Mouse (Mus musculus) neural tube, embryonic 15.5 days (tissue): ENCODE results near the gene Ndufs2. TPM values are rescaled to one million over a fixed set of nuclear protein-coding genes. Genes with fewer than 3 reads are reported as not detected.
A peak's percentile ranks its signal among the peaks of the same experiment; 100 is the strongest.

ENCODE experiments used
- ATAC-seq: fragments of 200-750 bp; cut with Nextera tagmentation; 2 replicates; pipeline ENCODE4 v1.8.0; 2017; ENCODE audit warnings: mild to moderate bottlenecking, moderate TSS enrichment, moderate library complexity; ENCODE audit not compliant: low FRiP score
- H3K27ac ChIP-seq: fragments of 300-500 bp; sonication (generic); replicated peaks from 2 replicates; pipeline ENCODE4 v1.5.1; 2015; ENCODE audit warnings: mild to moderate bottlenecking, inconsistent platforms
- H3K27me3 ChIP-seq: fragments of 300-500 bp; sonication (generic); replicated peaks from 2 replicates; pipeline ENCODE4 v1.6.1; 2015; ENCODE audit warnings: inconsistent platforms
- H3K36me3 ChIP-seq: fragments of 300-500 bp; sonication (generic); 2 replicates; pipeline ENCODE4 v1.6.1; 2015; ENCODE audit warnings: inconsistent platforms
- H3K4me1 ChIP-seq: fragments of 300-500 bp; sonication (generic); 2 replicates; pipeline ENCODE4 v1.6.1; 2015; ENCODE audit warnings: inconsistent platforms
- H3K4me2 ChIP-seq: fragments of 300-500 bp; sonication (generic); 2 replicates; pipeline ENCODE4 v1.6.1; 2015; ENCODE audit warnings: inconsistent platforms, mild to moderate bottlenecking, moderate library complexity
- H3K4me3 ChIP-seq: fragments of 300-500 bp; sonication (generic); replicated peaks from 2 replicates; pipeline ENCODE4 v1.5.1; 2015; ENCODE audit warnings: mild to moderate bottlenecking, inconsistent platforms
- H3K9ac ChIP-seq: fragments of 300-500 bp; sonication (generic); replicated peaks from 2 replicates; pipeline ENCODE4 v1.6.1; 2015; ENCODE audit warnings: mild to moderate bottlenecking, inconsistent platforms
- H3K9me3 ChIP-seq: fragments of 300-500 bp; sonication (generic); replicated peaks from 2 replicates; pipeline ENCODE4 v1.6.1; 2016; ENCODE audit warnings: inconsistent platforms
- WGBS: fragments of 180-500 bp; shearing (Covaris S2); methylation state at CpG from one replicate; pipeline ENCODE4 v1.1.7; 2015; ENCODE audit warnings: mixed read lengths; 5-methylcytosine and 5-hydroxymethylcytosine counted together
- polyA plus RNA-seq: library from polyadenylated mRNA; unstranded; fragments of >200 nt; fragmentation: Nextera tagmentation; extraction: Ambion mirVana; gene quantifications from 2 replicates; pipeline ENCODE4 v1.2.1, GENCODE M21; 2015

Gene Ndufs2
- polyA plus RNA-seq, 1 experiment from 2014 or later = 237 TPM

DNA sequence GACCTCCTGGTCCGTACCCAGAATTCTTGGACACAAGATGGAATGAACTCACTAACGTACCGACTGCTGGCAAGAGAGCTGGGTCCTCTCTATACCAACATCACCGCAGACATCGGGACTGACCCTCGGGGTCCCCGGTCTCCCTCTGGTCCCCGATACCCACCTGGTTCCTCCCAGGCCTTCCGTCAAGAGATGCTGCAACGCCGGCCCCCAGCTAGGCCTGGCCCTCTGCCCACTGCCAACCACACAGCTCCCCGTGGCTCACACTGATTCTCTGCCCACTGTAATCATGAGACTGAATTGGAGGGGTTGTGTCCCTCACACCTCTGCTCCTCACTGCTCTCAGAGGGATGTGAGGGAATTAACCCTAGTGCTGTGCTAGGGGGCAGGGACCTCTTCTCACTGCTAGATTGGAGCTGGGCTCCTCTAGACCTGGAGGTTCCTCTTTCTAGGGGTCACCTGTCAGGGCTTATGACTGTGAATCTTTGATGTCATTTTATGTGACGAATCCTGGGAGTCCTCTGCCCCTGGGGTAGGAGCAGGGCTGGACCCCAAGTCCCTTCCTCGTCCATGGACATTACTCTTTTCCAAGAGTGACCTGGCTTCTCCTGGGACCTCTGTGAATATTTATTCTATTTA is 25.0 kb upstream of the Ndufs2 start:
- H3K4me3 ChIP-seq = no peak overlapping the region
- H3K27me3 ChIP-seq = no peaks in the 10 kb centered on the region
- peaks cover 69% of the 10 kb centered on the region for H3K36me3 ChIP-seq
- no peak overlapping the region for H3K4me2 ChIP-seq
- H3K4me1 ChIP-seq = peaks cover 29% of the 10 kb centered on the region
- no peak overlapping the region; the same call in 1 of the 2 replicates for H3K27ac ChIP-seq
- H3K9me3 ChIP-seq = no peaks in the 10 kb centered on the region
- no peak for ATAC-seq
- no peak overlapping the region for H3K9ac ChIP-seq
- 90% methylated on average over 14 of the region's 14 CpGs for WGBS

DNA sequence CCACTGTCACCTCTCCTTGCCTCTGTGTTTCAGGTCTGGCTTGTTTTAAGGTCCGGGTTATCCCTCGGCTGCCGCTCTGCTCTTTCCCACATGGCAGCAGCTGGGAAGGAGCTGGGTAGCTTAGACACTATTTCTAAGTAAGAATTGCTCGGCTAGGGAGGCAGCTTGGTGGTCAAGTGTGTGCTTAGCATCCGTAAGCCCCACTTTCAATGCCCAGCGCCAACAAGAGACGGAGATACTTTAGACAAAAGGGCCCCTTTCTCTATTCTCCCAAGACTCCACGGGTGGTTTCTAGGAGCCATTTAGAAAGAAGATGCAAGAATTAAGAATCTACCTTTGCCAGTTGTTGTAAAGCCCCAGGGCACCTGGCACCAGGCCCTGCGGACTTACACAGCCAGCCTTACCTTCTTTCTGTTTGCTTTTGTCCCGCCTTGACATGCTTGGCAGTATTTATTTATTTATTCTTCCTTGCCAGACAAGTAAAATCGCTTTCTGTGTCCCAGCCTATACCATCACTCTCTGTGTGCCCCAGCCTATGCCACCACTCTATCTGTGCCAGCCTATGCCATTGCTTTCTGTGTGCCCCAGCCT is 24.1 kb upstream of the Ndufs2 start:
- Histone ChIP-seq H3K4me3 (no peak overlapping the region), H3K27ac (no peak overlapping the region; the same call in 1 of the 2 replicates), H3K4me1 (peaks cover 30% of the 10 kb centered on the region), H3K27me3 (no peaks in the 10 kb centered on the region), H3K9ac (no peak overlapping the region), H3K36me3 (peaks cover 69% of the 10 kb centered on the region), H3K9me3 (no peaks in the 10 kb centered on the region), H3K4me2 (no peak overlapping the region)
- 72% methylated on average over 11 of the region's 11 CpGs for WGBS
- ATAC-seq = no peak

DNA sequence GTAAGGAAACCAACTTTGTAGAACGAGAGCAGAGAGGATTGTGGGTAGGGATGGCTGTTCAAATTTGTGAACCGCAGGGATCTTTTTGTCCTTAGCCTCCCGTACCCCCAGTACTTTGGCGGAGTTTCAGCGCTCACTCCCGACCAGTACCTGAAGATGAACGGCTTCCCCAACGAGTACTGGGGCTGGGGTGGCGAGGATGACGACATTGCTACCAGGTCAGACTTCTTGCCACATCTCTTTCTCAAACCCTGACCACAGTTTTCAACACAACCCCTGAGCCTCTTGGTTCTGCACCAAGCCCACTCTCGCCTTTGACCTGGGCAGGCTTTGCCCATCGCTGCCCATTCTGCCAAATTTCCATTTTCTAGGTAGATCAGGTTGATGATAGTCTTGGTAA is 23.0 kb upstream of the Ndufs2 start:
- 92% methylated on average over 12 of the region's 12 CpGs for WGBS
- no peak overlapping the region for H3K9ac ChIP-seq
- no peak overlapping the region for H3K4me3 ChIP-seq
- no peak for ATAC-seq
- H3K27me3 ChIP-seq = no peaks in the 10 kb centered on the region
- no peak overlapping the region for H3K27ac ChIP-seq
- H3K4me1 ChIP-seq = peaks cover 26% of the 10 kb centered on the region
- no peak overlapping the region for H3K4me2 ChIP-seq
- H3K36me3 ChIP-seq = peaks cover 69% of the 10 kb centered on the region
- H3K9me3 ChIP-seq = no peaks in the 10 kb centered on the region

DNA sequence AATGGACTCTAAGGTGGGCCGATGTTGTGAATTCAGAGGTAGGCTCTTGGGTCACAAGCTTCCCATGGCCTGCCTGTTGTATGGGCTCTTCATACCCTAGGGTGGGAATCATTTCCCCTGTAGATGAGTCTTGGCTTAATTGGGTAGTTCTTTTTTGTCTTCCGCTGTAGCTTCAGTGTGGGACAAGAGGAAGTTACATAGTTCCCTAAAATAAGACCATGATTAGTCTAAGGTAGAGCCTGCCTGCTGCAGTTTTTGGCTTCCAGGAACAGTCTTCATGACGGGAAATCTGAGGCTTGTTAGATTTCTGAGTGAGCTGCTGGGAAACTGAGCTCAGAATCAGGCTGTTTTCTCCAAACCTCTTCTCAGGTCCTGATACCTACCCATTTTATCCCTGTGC is 20.9 kb upstream of the Ndufs2 start:
- Histone ChIP-seq H3K4me3 (0 out of 2 replicates have a peak overlapping the region, but pooled peaks have one; percentile 61), H3K4me2 (peak overlapping the region; percentile 81; the same call in 1 of the 2 replicates), H3K9ac (no peak overlapping the region), H3K27ac (no peak overlapping the region), H3K36me3 (peaks cover 52% of the 10 kb centered on the region), H3K27me3 (no peaks in the 10 kb centered on the region), H3K9me3 (no peaks in the 10 kb centered on the region), H3K4me1 (peaks cover 26% of the 10 kb centered on the region)
- ATAC-seq = no peak
- WGBS = 93% methylated on average over 3 of the region's 3 CpGs

DNA sequence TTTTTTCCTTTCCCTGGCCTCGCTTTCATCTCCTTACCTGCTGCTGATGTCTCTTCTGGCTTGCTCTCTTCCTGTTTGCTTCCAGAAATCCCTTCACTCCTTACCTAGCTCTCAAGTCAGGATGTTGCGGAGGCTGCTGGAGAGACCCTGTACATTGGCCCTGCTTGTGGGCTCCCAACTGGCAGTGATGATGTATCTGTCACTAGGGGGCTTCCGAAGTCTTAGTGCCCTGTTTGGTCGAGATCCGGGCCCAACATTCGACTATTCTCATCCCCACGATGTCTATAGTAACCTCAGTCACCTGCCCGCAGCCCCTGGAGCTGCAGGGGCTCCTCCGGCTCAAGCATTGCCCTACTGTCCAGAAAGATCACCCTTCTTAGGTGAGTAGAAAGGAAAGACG is 20.4 kb upstream of the Ndufs2 start:
- Histone ChIP-seq H3K4me2 (peak overlapping the region; percentile 81), H3K4me3 (peak overlapping the region; percentile 61; the same call in 1 of the 2 replicates), H3K27ac (no peak overlapping the region), H3K36me3 (peaks cover 48% of the 10 kb centered on the region), H3K27me3 (no peaks in the 10 kb centered on the region), H3K4me1 (peaks cover 26% of the 10 kb centered on the region), H3K9ac (no peak overlapping the region), H3K9me3 (no peaks in the 10 kb centered on the region)
- 72% methylated on average over 10 of the region's 10 CpGs for WGBS
- ATAC-seq = no peak

DNA sequence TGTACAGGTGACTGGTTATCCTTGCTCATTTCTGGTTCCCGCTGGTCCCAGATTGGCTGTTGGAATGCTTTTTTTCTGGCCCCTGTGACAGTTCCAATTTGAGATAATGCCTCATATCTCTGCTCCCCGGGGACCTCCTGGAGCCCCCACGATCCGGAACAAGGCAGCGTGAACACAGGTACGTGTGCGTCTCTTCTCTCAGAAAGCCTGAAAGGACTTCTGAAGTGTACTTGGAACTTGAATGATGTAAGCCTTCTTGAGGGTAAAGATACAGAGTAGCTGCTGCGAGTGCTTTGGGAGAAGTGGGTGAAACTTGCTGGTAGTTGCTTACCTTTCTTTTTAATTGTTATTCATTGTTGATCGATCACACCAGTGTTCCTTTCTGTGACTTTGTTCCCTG is 20.0 kb upstream of the Ndufs2 start:
- H3K4me1 ChIP-seq = peaks cover 26% of the 10 kb centered on the region
- peak overlapping the region; percentile 61 for H3K4me3 ChIP-seq
- H3K36me3 ChIP-seq = peaks cover 43% of the 10 kb centered on the region
- no peaks in the 10 kb centered on the region for H3K9me3 ChIP-seq
- peak overlapping the region; percentile 72 for H3K9ac ChIP-seq
- H3K27me3 ChIP-seq = no peaks in the 10 kb centered on the region
- ATAC-seq = no peak
- no peak overlapping the region for H3K27ac ChIP-seq
- peak overlapping the region; percentile 81 for H3K4me2 ChIP-seq
- WGBS = 61% methylated on average over 9 of the region's 9 CpGs

DNA sequence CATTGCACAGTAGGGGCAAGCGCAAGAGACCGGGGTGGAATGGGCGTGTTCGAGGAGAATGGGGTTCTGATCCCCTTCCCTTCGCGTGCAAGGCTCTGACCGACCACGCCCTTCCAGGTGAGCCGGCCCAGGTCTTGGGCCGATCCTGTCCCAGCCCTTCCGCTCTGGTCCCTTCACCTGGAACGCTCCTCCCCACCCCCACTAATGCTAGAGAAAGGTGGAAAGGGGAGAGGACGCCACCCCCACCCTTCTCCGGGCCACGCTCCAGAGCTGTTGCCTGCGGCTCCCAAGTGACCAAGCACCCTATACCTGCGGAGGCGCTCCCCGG is 19.3 kb upstream of the Ndufs2 start:
- Histone ChIP-seq H3K9ac (peak overlapping the region; percentile 72), H3K4me2 (peak overlapping the region; percentile 81), H3K4me1 (peaks cover 26% of the 10 kb centered on the region), H3K27ac (peak overlapping the region; percentile 73; the same call in 1 of the 2 replicates), H3K27me3 (no peaks in the 10 kb centered on the region), H3K4me3 (peak overlapping the region; percentile 61), H3K36me3 (peaks cover 37% of the 10 kb centered on the region), H3K9me3 (no peaks in the 10 kb centered on the region)
- 1% methylated on average over 19 of the region's 19 CpGs for WGBS
- peak; percentile 72 for ATAC-seq

DNA sequence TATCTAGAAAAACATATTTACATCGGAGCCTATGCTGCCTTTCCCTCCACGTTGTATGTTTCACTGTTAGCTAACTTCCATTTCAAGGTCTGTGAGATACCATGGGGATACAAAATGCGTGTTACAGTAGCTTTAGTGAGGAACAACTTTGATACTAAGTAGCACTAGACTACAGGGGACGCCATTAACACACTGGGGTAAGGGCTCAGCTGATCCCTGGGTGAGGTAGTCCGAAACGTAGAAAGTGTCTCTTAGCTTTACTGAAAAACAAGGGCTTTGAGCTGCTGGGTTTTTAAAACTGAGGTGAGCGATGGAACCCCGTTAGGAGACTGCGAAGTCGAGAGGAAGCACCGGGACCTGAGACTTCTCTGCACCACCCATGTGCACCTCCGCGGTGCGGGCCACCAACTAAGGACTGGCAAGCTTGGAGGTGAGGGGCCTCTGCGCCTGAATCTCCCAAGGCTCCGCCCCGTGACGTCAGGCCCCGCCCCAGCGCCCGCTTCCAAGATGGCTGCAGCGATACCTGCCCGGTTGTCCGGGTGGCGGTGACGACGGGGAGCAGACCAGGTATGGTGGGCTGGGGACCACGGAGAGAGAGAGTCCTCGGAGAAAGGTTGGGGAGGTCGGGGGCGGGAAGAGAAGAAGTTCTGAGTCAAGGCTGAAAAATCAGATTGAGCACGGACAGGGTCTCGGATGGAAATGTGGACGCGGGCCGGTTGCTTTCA is 18.8 kb upstream of the Ndufs2 start, which contains the start of gene B4galt3:
B4galt3 (plus strand) TSS at position 481 of the 725 bp plus-strand sequence.
- peak within 1 kb of the TSS; percentile 81 for H3K4me2 ChIP-seq
- H3K36me3 ChIP-seq = peaks cover 31% of the 10 kb centered on the region
- H3K27me3 ChIP-seq = no peaks in the 10 kb centered on the region
- WGBS = 3% methylated on average over 36 of the region's 36 CpGs
- peak within 1 kb of the TSS; percentile 73 for H3K27ac ChIP-seq
- H3K4me3 ChIP-seq = peak within 1 kb of the TSS; percentile 61
- peaks cover 26% of the 10 kb centered on the region for H3K4me1 ChIP-seq
- peak; percentile 95 for ATAC-seq
- no peaks in the 10 kb centered on the region for H3K9me3 ChIP-seq
- peak within 1 kb of the TSS; percentile 72 for H3K9ac ChIP-seq

DNA sequence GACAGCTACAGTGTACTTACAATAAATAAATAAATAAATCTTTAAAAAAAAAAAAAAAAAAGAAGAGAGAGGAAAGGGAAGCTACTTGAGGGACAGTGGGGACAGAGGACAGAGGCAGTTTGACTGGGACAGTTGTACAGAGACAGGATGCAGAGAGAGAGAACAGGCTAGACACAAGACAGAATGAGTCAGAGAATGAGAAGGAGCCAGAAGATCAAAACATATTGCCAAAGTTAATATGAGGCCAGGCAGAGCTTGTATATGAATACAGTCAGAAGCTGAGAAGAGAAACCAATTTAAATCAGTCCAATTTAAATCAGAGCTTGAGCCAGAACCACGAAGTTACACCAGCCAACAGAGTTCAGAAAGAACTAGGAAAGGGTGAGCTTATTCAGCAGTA is 17.2 kb upstream of the Ndufs2 start:
- ATAC-seq = no peak
- Histone ChIP-seq H3K9ac (no peak overlapping the region), H3K4me1 (peaks cover 31% of the 10 kb centered on the region), H3K36me3 (peaks cover 15% of the 10 kb centered on the region), H3K9me3 (no peaks in the 10 kb centered on the region), H3K27ac (no peak overlapping the region), H3K4me3 (no peak overlapping the region), H3K4me2 (no peak overlapping the region), H3K27me3 (no peaks in the 10 kb centered on the region)
- WGBS = 76% methylated on average over 1 of the region's 1 CpGs

DNA sequence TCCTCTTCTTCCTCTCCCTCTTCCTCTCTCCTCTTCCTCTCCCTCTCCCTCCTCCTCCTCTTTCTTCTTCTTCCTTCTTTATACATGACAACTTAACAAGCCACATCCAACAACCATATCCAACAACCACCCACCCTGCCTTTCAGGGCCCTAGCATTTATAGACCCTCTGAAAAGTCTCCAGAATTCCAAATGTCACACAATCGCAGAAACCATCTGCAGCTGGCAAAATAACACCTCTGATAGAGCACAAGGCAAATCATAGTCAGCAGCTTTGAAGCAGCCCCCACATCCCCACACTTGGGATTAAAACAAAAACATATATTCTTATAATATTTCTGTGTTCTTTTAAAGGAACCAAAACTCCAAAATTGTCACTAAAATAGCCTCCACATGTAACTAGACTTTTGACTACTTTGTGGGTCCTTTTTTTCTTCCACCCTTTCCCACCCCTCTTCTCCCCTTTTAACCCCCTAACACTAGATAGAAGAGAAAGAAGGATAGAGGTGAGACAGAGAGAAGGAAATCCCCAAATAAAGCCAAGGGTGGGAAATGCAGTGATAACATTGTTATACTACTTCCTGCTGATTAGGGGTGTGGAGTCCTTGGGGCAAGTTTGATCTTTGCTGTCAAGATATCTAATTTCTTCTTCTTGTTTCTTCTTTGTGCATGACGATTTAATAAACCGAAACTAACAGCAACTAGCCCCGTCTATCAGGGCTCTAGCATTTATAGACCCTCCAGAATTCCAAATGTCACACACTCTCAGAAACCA is 15.0 kb upstream of the Ndufs2 start:
- H3K9me3 ChIP-seq = no peaks in the 10 kb centered on the region
- H3K36me3 ChIP-seq = no peaks in the 10 kb centered on the region
- no peak overlapping the region for H3K9ac ChIP-seq
- H3K27me3 ChIP-seq = no peaks in the 10 kb centered on the region
- ATAC-seq = no peak
- 79% methylated on average over 4 of the region's 4 CpGs for WGBS
- no peak overlapping the region for H3K4me2 ChIP-seq
- no peak overlapping the region for H3K4me3 ChIP-seq
- H3K4me1 ChIP-seq = peaks cover 30% of the 10 kb centered on the region
- no peak overlapping the region for H3K27ac ChIP-seq

DNA sequence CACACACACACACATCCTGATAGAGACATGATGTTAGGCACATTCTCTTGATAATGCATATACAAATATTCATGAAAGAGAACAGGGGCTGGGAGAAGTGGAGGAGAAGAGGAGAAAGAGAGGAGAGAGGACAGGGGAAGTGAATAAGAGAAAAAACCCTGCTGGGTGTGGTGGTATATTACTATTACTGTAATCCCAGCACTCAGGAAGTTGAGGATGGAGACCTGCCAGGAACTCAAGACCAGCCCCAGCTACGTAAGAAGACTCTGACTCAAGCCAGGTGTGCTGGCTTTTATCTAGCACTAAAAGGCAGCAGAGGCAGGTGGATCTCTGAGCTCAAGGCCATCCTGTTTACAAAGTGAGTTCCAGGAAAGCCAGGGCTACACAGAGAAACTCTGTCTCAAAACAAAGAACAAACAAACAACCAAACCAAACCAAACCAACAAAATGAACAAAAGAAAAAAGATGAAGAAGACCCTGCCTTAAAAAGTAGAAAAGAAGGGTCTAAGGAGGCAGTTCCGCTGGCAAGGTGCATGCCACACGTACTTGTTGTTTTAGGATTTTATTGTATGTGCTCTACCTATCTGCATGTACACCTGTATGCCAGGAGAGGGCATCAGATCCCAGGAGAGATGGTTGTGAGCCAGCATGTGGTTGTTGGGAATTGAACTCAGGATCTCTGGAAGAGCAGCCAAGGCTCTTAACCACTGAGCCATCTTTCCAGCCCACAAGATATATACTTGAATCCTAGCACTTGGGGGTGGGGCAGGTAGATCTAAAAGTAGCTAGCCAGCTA is 12.7 kb upstream of the Ndufs2 start:
- peaks cover 17% of the 10 kb centered on the region for H3K4me1 ChIP-seq
- no peak; the same call in 1 of the 2 replicates for ATAC-seq
- peak overlapping the region; percentile 61 for H3K4me2 ChIP-seq
- no peak overlapping the region for H3K4me3 ChIP-seq
- no peak overlapping the region for H3K9ac ChIP-seq
- H3K27me3 ChIP-seq = 0 out of 2 replicates have a peak, but pooled peaks cover 2% of the 10 kb centered on the region
- WGBS = 83% methylated on average over 3 of the region's 3 CpGs
- no peaks in the 10 kb centered on the region for H3K9me3 ChIP-seq
- peak overlapping the region; percentile 85 for H3K27ac ChIP-seq
- no peaks in the 10 kb centered on the region for H3K36me3 ChIP-seq
